Mouse (Mus musculus): ENCODE results near the gene Kyat1. TPM values are rescaled to one million over a fixed set of nuclear protein-coding genes. Genes with fewer than 3 reads are reported as not detected.
A peak's percentile ranks its signal among the peaks of the same experiment; 100 is the strongest.

Kyat1 gene
- polyA plus RNA-seq, 1 experiment from 2014 or later = 15.5 TPM

DNA sequence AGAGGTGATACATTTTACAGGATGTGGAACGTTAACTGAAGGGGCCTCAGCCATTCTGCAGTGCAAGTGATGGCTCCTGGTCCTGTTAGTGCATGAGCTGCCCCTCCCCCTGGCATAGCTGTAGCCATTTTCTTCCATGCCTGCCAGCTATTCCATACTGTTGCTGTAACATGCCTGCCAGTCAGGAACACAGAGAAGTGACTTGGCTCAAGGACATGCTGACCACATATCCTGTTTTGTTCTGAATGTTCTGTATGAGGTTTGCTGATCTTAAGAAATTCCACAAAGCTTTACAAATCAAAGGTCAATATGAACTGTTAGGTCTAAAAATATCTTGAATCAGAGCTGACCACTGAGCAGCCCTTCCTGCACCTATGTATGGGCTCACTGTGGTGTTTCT lies 7.3 kb upstream of the Kyat1 start:
- no peak overlapping the region for H3K9ac ChIP-seq
- H3K27ac ChIP-seq (replicated peaks) = no peak overlapping the region
- ATAC-seq (ENCODE audit: insufficient number of reproducible peaks, low FRiP score, low TSS enrichment, low read depth) = no peak
- no peaks in the 10 kb centered on the region for H3K4me1 ChIP-seq
- no peaks in the 10 kb centered on the region for H3K27me3 ChIP-seq
- H3K4me3 ChIP-seq (replicated peaks) = no peak overlapping the region
- no peaks in the 10 kb centered on the region for H3K9me3 ChIP-seq (replicated peaks)
- H3K4me2 ChIP-seq (replicated peaks) = no peak overlapping the region
- H3K36me3 ChIP-seq = no peaks in the 10 kb centered on the region
- 76% methylated on average over 1 of the region's 1 CpGs for WGBS

DNA sequence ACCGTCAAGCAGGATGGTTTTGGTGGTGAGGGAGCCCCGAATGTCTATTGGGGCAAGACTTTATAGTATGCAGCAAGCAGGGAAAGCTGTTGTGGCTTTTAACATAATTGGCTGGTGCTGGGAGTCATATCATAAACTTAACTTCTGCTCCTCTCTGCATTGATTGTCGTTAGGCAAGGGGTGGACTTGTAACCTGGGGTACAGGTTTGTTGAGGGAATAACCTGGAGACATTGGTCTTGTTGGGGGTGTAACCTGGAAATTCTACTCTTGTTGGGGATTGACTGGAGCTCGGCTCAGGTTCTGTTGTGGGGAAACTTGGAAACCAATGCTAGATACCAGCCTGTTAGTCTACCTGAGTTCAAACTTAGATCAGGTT lies 6.5 kb upstream of the Kyat1 start:
- WGBS = 72% methylated on average over 4 of the region's 4 CpGs
- H3K4me2 ChIP-seq (replicated peaks) = no peak overlapping the region
- no peak overlapping the region for H3K4me3 ChIP-seq (replicated peaks)
- no peaks in the 10 kb centered on the region for H3K4me1 ChIP-seq
- no peaks in the 10 kb centered on the region for H3K27me3 ChIP-seq
- no peaks in the 10 kb centered on the region for H3K9me3 ChIP-seq (replicated peaks)
- no peak for ATAC-seq (ENCODE audit: insufficient number of reproducible peaks, low FRiP score, low TSS enrichment, low read depth)
- H3K9ac ChIP-seq = no peak overlapping the region
- no peaks in the 10 kb centered on the region for H3K36me3 ChIP-seq
- H3K27ac ChIP-seq (replicated peaks) = no peak overlapping the region

DNA sequence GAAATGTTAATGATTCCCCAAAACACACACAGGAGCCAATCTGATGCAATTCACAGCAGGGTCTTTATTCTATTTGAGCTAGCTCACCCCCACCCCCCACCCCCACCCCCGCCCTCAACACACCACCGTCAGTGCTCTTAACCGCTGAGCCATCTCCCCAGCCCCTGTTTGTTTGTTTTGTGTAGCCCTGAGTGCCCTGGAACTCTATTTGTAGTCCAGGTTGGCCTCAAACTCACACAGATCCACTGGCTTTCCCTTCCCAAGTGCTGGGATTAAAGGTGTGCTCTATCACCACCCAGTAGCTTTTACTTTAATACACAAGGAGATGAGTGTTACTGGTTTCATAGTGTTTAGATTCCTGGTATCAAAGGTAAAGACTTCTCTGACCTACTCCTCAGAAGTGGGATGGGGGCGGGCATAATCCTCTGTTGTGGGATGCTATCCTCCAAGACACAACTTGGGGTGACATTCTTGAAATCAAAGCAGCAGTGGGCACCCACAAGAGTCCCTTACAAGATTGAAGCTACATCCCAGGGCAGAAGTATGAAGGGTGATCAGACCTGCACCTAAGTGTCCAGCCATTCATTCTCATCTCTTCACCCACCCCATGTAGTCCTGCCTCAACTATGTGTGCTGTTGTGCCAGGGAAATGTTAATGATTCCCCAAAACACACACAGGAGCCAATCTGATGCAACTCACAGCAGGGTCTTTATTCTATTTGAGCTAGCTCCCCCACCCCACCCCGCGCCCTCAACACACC lies 5.9 kb upstream of the Kyat1 start:
- H3K9ac ChIP-seq = no peak overlapping the region
- ATAC-seq (ENCODE audit: insufficient number of reproducible peaks, low FRiP score, low TSS enrichment, low read depth) = no peak
- WGBS = 76% methylated on average over 6 of the region's 6 CpGs
- no peak overlapping the region for H3K4me3 ChIP-seq (replicated peaks)
- no peaks in the 10 kb centered on the region for H3K9me3 ChIP-seq (replicated peaks)
- H3K4me1 ChIP-seq = peaks cover 1% of the 10 kb centered on the region; the same call in 1 of the 2 replicates
- no peak overlapping the region for H3K4me2 ChIP-seq (replicated peaks)
- no peaks in the 10 kb centered on the region for H3K36me3 ChIP-seq
- H3K27ac ChIP-seq (replicated peaks) = no peak overlapping the region
- no peaks in the 10 kb centered on the region for H3K27me3 ChIP-seq

DNA sequence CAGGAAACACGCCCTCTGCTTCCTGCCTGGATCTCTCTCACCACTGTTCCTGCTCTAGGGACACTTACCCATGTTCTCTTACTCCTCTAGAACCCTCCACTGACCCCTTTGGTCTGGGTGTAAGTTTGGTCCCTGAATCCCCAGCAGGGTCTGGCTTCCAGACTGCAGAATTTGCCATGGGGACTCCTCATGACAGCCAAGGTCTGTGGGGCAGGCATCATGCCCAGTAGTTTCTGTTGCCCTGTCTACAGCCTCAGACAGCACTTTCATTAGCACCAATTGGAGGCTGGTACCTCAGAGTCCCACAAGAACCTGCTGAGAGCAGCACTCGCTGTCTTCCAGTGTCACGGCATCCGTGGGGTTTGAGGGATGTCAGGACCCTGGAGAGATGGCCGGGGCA lies 2.2 kb upstream of the Kyat1 start:
- no peak for ATAC-seq (ENCODE audit: insufficient number of reproducible peaks, low FRiP score, low TSS enrichment, low read depth)
- Histone ChIP-seq H3K4me1 (peaks cover 14% of the 10 kb centered on the region), H3K9me3 (replicated peaks) (no peaks in the 10 kb centered on the region), H3K4me2 (replicated peaks) (no peak overlapping the region), H3K9ac (no peak overlapping the region), H3K4me3 (replicated peaks) (no peak overlapping the region), H3K36me3 (no peaks in the 10 kb centered on the region), H3K27me3 (no peaks in the 10 kb centered on the region), H3K27ac (replicated peaks) (no peak overlapping the region)
- WGBS = 68% methylated on average over 5 of the region's 5 CpGs

DNA sequence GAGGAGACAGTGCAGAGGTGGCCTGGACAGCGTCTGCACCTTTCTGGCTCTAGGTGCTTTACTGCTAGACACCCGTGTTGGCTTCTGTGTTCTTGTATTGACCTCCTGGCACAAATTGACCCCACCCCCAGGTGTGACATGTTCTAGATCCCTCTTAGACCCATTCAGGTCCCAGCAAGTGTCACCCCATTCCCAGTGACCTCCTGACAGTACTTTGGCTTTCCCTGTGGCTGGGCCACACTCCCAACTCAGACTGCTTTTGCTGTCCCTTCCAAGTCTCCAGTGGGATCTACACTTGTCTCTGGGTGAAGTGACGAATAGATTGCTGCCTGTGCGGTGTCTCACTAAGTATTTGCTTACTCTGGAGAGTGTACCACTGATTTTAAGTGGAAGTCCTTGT lies 1.8 kb upstream of the Kyat1 start:
- H3K4me1 ChIP-seq = peaks cover 14% of the 10 kb centered on the region
- H3K27ac ChIP-seq (replicated peaks) = no peak overlapping the region
- no peaks in the 10 kb centered on the region for H3K27me3 ChIP-seq
- no peaks in the 10 kb centered on the region for H3K9me3 ChIP-seq (replicated peaks)
- H3K4me3 ChIP-seq (replicated peaks) = no peak overlapping the region
- no peak overlapping the region for H3K4me2 ChIP-seq (replicated peaks)
- H3K9ac ChIP-seq = no peak overlapping the region
- no peaks in the 10 kb centered on the region for H3K36me3 ChIP-seq
- no peak for ATAC-seq (ENCODE audit: insufficient number of reproducible peaks, low FRiP score, low TSS enrichment, low read depth)
- WGBS = 75% methylated on average over 4 of the region's 4 CpGs

DNA sequence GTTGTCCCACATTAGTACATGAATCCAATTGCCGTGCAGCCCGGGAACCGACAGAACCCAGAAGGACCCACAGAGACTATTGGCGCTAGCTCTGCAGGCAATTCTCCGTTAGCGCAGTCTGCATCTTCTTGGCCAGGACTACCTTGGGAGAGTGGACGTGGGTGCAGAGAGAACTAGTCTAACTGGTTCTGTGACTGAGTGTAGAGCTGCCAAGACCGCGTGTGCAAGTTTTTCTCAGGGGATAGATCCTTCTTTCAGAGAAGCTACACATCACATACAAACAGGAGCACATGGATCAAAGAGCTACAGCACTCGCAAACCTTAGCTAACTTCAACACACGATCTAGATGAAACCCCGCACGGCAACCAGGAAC lies 405 bp downstream of the Kyat1 start:
- Histone ChIP-seq H3K4me2 (replicated peaks) (peak overlapping the region; percentile 85), H3K9me3 (replicated peaks) (no peaks in the 10 kb centered on the region), H3K9ac (peak overlapping the region; percentile 31), H3K36me3 (no peaks in the 10 kb centered on the region), H3K27me3 (no peaks in the 10 kb centered on the region), H3K27ac (replicated peaks) (peak overlapping the region; percentile 87), H3K4me3 (replicated peaks) (peak overlapping the region; percentile 67), H3K4me1 (peaks cover 14% of the 10 kb centered on the region)
- ATAC-seq (ENCODE audit: insufficient number of reproducible peaks, low FRiP score, low TSS enrichment, low read depth) = peak; percentile 60
- under 1% methylated on average over 13 of the region's 13 CpGs for WGBS

DNA sequence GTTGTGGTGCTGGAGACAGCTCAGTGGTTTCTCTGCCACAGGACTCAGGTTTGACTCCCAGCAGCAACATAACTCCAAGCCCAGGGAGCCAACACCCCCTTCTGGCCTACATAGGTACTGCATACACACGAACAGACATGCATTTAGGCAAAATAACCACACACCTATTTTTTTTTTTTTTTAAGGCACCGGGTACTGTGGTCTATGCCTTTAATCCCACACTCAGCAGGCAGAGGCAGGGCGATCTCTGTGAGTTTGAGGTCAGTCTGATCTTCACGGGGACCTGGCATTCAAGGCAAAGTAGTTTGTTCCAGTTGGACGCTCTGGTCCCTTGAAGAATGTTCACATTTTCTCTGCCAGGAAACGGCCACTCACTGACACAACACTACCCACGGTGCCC lies 2.2 kb downstream of the Kyat1 start:
- H3K9me3 ChIP-seq (replicated peaks) = no peaks in the 10 kb centered on the region
- H3K4me2 ChIP-seq (replicated peaks) = no peak overlapping the region
- H3K27ac ChIP-seq (replicated peaks) = no peak overlapping the region; the same call in 1 of the 2 replicates
- H3K4me1 ChIP-seq = peaks cover 14% of the 10 kb centered on the region
- ATAC-seq (ENCODE audit: insufficient number of reproducible peaks, low FRiP score, low TSS enrichment, low read depth) = no peak
- no peak overlapping the region for H3K4me3 ChIP-seq (replicated peaks)
- H3K27me3 ChIP-seq = no peaks in the 10 kb centered on the region
- H3K9ac ChIP-seq = no peak overlapping the region
- no peaks in the 10 kb centered on the region for H3K36me3 ChIP-seq
- WGBS = 77% methylated on average over 7 of the region's 7 CpGs

DNA sequence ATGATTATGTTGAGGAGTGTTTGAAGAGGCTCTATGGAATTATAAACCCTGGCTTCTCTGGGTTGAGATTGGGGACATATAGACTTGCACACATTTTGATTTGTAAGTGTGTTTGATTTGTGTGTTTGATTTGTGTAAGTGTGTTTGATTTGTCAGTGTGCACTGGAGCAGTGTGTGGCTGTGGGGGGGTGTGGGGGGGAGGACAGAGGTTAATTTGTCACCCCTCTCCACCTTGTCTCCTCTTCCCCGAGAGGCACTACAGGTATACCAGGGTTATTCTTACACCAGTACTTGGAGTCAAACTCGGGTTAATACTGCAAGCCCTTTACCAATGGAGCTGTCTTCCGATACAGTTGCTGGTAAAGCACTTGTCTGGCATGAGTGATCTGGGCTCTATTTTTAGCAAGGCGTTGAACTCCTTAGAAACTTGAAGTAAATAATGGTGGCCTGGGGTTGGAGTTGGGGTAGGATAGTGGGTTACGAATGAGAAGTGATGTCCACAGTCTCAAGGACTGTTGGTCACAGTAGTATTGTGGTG lies 5.2 kb downstream of the Kyat1 start:
- no peak for ATAC-seq (ENCODE audit: insufficient number of reproducible peaks, low FRiP score, low TSS enrichment, low read depth)

DNA sequence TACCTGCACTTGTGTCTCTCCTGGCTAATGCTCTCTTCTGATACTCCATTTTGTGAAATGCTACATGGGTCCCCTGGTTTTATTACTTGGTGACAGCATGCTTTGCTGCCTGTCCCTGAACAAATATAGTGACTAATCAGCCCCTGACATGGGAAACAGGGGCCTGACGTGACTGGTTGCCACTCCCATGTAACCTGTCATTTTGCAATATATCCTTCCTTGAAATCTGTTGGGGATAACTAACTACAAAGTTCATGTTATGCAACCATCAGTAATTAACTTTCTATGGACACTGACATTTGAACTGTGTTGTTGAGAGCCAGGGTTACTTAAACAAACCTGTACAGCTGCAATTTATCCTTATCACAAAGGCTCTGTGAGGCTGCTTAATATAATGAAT lies 5.7 kb downstream of the Kyat1 start:
- H3K4me3 ChIP-seq (replicated peaks) = no peak overlapping the region
- 54% methylated on average over 1 of the region's 1 CpGs for WGBS
- peaks cover 7% of the 10 kb centered on the region for H3K4me1 ChIP-seq
- H3K4me2 ChIP-seq (replicated peaks) = no peak overlapping the region
- no peak overlapping the region for H3K27ac ChIP-seq (replicated peaks)
- H3K9ac ChIP-seq = no peak overlapping the region
- no peaks in the 10 kb centered on the region for H3K36me3 ChIP-seq
- no peaks in the 10 kb centered on the region for H3K27me3 ChIP-seq
- H3K9me3 ChIP-seq (replicated peaks) = no peaks in the 10 kb centered on the region
- ATAC-seq (ENCODE audit: insufficient number of reproducible peaks, low FRiP score, low TSS enrichment, low read depth) = no peak

More for the DNA sequence above, 5.2 kb downstream of the Kyat1 start:
- WGBS = 77% methylated on average over 5 of the region's 5 CpGs
- no peaks in the 10 kb centered on the region for H3K9me3 ChIP-seq (replicated peaks)
- H3K27me3 ChIP-seq = no peaks in the 10 kb centered on the region
- peak overlapping the region; percentile 14; the same call in 1 of the 2 replicates for H3K27ac ChIP-seq (replicated peaks)
- no peaks in the 10 kb centered on the region for H3K36me3 ChIP-seq
- H3K4me2 ChIP-seq (replicated peaks) = no peak overlapping the region
- no peak overlapping the region for H3K9ac ChIP-seq
- H3K4me1 ChIP-seq = peaks cover 8% of the 10 kb centered on the region
- H3K4me3 ChIP-seq (replicated peaks) = no peak overlapping the region

DNA sequence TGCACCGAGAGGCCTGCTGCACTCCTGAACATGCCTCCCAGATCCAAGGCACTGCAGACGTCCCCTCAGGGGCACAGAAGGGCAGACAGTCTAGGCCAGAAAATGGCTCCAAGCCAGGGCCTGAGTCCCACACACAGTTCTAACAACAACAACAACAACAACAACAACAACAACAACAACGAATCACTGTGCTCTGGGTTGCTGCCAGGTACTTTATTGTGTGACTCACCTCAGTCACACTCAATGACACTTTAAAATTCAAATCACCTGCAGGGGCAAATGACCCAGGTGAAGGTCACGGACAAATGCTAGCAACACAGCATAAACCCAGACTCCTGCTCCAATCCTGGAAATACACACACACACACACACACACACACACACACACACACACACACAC lies 7.6 kb downstream of the Kyat1 start:
- Histone ChIP-seq H3K9me3 (replicated peaks) (no peaks in the 10 kb centered on the region), H3K4me2 (replicated peaks) (no peak overlapping the region), H3K9ac (no peak overlapping the region), H3K4me1 (no peaks in the 10 kb centered on the region), H3K4me3 (replicated peaks) (no peak overlapping the region), H3K27ac (replicated peaks) (no peak overlapping the region), H3K36me3 (no peaks in the 10 kb centered on the region), H3K27me3 (no peaks in the 10 kb centered on the region)
- WGBS = 64% methylated on average over 4 of the region's 4 CpGs
- no peak for ATAC-seq (ENCODE audit: insufficient number of reproducible peaks, low FRiP score, low TSS enrichment, low read depth)

DNA sequence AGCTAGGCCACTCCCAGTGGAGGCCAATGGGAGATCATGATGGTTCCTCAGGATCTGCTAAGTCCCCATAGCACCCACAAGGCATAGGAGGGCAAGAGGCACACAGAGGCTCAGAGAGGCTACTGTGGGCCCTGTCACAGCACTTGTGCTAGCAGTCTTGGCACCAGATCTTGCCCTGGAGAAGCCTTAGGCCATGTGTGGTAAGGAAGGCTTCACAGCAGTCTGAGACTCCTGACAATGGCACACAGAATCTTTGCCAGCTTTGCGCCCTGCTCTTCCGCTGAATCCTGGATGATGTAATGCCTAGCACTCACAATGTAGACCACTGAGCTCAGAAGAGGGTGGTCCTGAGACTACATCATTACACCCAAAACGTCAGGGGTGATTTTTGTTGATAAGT lies 11.0 kb downstream of the Kyat1 start:
- H3K27ac ChIP-seq (replicated peaks) = no peak overlapping the region
- no peaks in the 10 kb centered on the region for H3K27me3 ChIP-seq
- whole genome bisulfite sequencing = 77% methylated on average over 3 of the region's 3 CpGs
- 0 out of 2 replicates have a peak, but pooled peaks cover 4% of the 10 kb centered on the region for H3K36me3 ChIP-seq
- H3K4me3 ChIP-seq (replicated peaks) = no peak overlapping the region
- H3K4me1 ChIP-seq = peaks cover 5% of the 10 kb centered on the region; the same call in 1 of the 2 replicates
- H3K9me3 ChIP-seq (replicated peaks) = no peaks in the 10 kb centered on the region
- no peak overlapping the region for H3K4me2 ChIP-seq (replicated peaks)
- H3K9ac ChIP-seq = no peak overlapping the region
- no peak for ATAC-seq (ENCODE audit: insufficient number of reproducible peaks, low FRiP score, low TSS enrichment, low read depth)
